Mouse (Mus musculus) liver, embryonic 14 days (tissue): ENCODE measurements around the gene Dock10. TPM values are rescaled to one million over a fixed set of nuclear protein-coding genes. Genes with fewer than 3 reads are reported as not detected.

Experiments
- polyA plus RNA-seq: library from polyadenylated mRNA; depleted of rRNA; stranded (reverse); fragments of >200 nt; gene quantifications from 2 replicates; pipeline ENCODE4 v1.2.3, GENCODE M21; 2012; rRNA removed

The Dock10 gene
- 3.0 and 4.2 TPM in 2 replicates for polyA plus RNA-seq

DNA sequence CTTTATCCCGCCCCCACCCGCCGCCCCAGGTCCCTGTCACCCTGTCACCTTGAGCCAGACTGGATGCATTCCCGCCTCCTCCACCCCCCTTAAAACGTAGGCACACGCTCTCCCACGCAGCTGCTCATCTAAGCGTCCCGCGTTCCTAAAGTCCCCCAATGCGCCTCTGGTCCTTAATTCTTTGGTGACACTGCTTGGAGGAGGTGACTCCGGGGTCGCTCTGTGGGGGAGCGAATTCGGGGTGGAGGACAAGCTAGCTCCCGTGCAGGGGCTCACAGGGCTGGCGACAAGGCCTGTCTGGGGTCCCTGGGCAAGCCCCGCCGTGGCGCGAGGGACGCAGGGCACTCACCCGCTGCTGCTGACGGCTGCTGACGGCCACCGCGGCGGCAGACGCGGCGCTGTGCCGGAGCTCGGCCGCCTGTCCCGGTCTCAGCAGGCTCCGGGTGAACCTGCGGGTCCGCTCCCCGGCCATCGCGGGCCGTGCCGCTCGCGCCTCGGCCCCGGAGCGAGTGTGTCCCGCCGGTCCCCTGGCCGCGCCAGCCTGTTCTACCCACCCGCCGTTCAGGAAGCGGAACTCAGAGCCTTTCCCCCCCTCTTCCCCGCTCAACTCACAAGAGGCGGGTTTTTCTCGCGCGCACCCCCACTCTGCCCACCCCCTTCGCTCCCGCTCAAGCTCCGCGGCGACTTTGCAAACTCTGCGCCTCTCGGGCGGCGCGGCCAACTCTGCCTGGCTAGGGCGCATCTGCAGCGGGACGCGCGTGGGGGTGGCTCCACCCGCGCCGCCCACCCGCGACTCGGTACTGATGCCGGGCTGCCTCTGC, at the start of gene Dock10:
Gene Dock10, minus strand, starts transcription at position 551 of the 821 bp plus-strand sequence.

GRCm38 (mm10) chr1:80461348-80461747, 297.0 kb downstream of the Dock10 start, which contains the start of gene Gm45261:
Gene Gm45261 (minus strand): TSS chr1:80461448.

